Mouse (Mus musculus) stomach, embryonic 15.5 days (tissue): ENCODE measurements at regions not wholly inside any gene's neighbourhood (a gene's known extent, or its start where the extent isn't known, plus 50 kb on each side); places are given as distances from the start of the nearest gene placed in this dataset.

ENCODE experiments used
- ATAC-seq: fragments of 200-750 bp; cut with Nextera tagmentation; 2 replicates; pipeline ENCODE4 v1.8.0; 2017; ENCODE audit warnings: low read depth, moderate number of reproducible peaks, moderate TSS enrichment; ENCODE audit not compliant: insufficient read depth, low FRiP score
- H3K27ac ChIP-seq: fragments of 300-500 bp; sonication (generic); 2 replicates; pipeline ENCODE4 v1.5.1; 2015; ENCODE audit warnings: mild to moderate bottlenecking, inconsistent platforms
- H3K27me3 ChIP-seq: fragments of 300-500 bp; sonication (generic); replicated peaks from 2 replicates; pipeline ENCODE4 v1.6.1; 2015; ENCODE audit warnings: inconsistent platforms
- H3K36me3 ChIP-seq: fragments of 300-500 bp; sonication (generic); 2 replicates; pipeline ENCODE4 v1.6.1; 2015; ENCODE audit warnings: inconsistent platforms
- H3K4me1 ChIP-seq: fragments of 300-500 bp; sonication (generic); 2 replicates; pipeline ENCODE4 v1.6.1; 2015; ENCODE audit warnings: inconsistent platforms
- H3K4me2 ChIP-seq: fragments of 300-500 bp; sonication (generic); 2 replicates; pipeline ENCODE4 v1.6.1; 2015; ENCODE audit warnings: mild to moderate bottlenecking, inconsistent platforms
- H3K4me3 ChIP-seq: fragments of 300-500 bp; sonication (generic); replicated peaks from 2 replicates; pipeline ENCODE4 v1.5.1; 2015; ENCODE audit warnings: inconsistent platforms
- H3K9ac ChIP-seq: fragments of 300-500 bp; sonication (generic); 2 replicates; pipeline ENCODE4 v1.6.1; 2015; ENCODE audit warnings: inconsistent platforms
- H3K9me3 ChIP-seq: fragments of 300-500 bp; sonication (generic); 2 replicates; pipeline ENCODE4 v1.6.1; 2016; ENCODE audit warnings: inconsistent platforms
- WGBS: fragments of 180-500 bp; shearing (Covaris S2); methylation state at CpG from one replicate; pipeline ENCODE4 v1.1.7; 2015; 5-methylcytosine and 5-hydroxymethylcytosine counted together

GRCm38 (mm10) chr13:100888481-100888880 is 55.3 kb upstream of the Slc30a5 start:
- Histone ChIP-seq H3K27me3 (no peaks in the 10 kb centered on the region), H3K4me1 (no peaks in the 10 kb centered on the region), H3K9me3 (no peaks in the 10 kb centered on the region), H3K9ac (no peak overlapping the region), H3K4me2 (no peak overlapping the region), H3K27ac (no peak overlapping the region), H3K4me3 (no peak overlapping the region), H3K36me3 (no peaks in the 10 kb centered on the region)
- 76% methylated on average over 5 of the region's 5 CpGs for WGBS
- no peak for ATAC-seq

DNA sequence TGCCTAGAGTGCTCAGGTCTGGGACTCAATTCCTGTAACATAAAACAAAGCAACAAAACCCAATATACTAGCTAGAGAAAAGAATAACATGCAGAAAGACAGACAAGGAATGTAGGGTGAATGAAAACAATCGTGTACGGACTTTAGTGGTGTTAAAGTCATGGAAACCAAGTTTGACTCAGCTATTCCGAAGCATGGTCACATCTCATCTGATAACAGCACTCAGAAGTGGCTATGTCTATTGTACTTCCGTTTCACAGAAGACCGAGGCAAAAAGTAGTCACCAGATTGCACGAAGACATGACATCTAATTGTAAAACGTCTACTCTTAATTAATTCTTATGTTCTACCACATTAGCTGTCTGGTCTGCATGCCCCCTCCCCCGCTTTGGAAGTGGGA is 50.5 kb upstream of the Slc30a5 start:
- H3K4me1 ChIP-seq = no peaks in the 10 kb centered on the region
- H3K9me3 ChIP-seq = no peaks in the 10 kb centered on the region
- H3K4me3 ChIP-seq = no peak overlapping the region
- no peak overlapping the region for H3K4me2 ChIP-seq
- H3K9ac ChIP-seq = no peak overlapping the region
- no peak for ATAC-seq
- no peaks in the 10 kb centered on the region for H3K27me3 ChIP-seq
- no peak overlapping the region for H3K27ac ChIP-seq
- H3K36me3 ChIP-seq = no peaks in the 10 kb centered on the region
- WGBS = 80% methylated on average over 8 of the region's 8 CpGs
